Mouse (Mus musculus) ES-E14 (cell line): Measurements from ENCODE around the gene Kcnab1. TPM values are rescaled to one million over a fixed set of nuclear protein-coding genes. Genes with fewer than 3 reads are reported as not detected.

Experiments
- DNase-seq: peaks from one replicate; pipeline ENCODE4 v3.0.0-alpha.2; 2013; ENCODE audit warnings: low read depth, low spot score
- H3K27ac ChIP-seq: 2 replicates; pipeline ENCODE4 v1.5.1; 2012; ENCODE audit warnings: low read depth, mild to moderate bottlenecking, low read length, moderate library complexity, mixed read lengths; ENCODE audit not compliant: poor library complexity, insufficient read depth, severe bottlenecking
- H3K36me3 ChIP-seq: 2 replicates; pipeline ENCODE4 v1.6.1; 2012; ENCODE audit warnings: mild to moderate bottlenecking, low read length, moderate library complexity, mixed read lengths; ENCODE audit not compliant: control insufficient read depth, poor library complexity, insufficient read depth, severe bottlenecking
- H3K4me1 ChIP-seq, 2 experiments: fragments of 150-350 bp in 1 of 2; sonication (generic) in 1 of 2; 2 replicates each; pipeline ENCODE4 v1.6.1; 2012; ENCODE audit warnings: low read length in 2 of 2, mild to moderate bottlenecking in 1 of 2, mixed read lengths in 1 of 2; ENCODE audit not compliant: control insufficient read depth in 2 of 2, insufficient read depth in 2 of 2, poor library complexity in 1 of 2
- H3K4me3 ChIP-seq, 2 experiments: fragments of 150-350 bp in 1 of 2; sonication (generic) in 1 of 2; 2 replicates each; pipeline ENCODE4 v1.5.1; 2012; ENCODE audit warnings: low read length in 2 of 2, low read depth in 1 of 2, mild to moderate bottlenecking in 1 of 2, mixed read lengths in 1 of 2; ENCODE audit not compliant: insufficient read depth in 1 of 2, poor library complexity in 1 of 2, severe bottlenecking in 1 of 2
- H3K9ac ChIP-seq: 2 replicates; pipeline ENCODE4 v1.6.1; 2012; ENCODE audit warnings: low read depth, mild to moderate bottlenecking, low read length, mixed read lengths; ENCODE audit not compliant: poor library complexity, insufficient read depth, severe bottlenecking
- H3K9me3 ChIP-seq: fragments of 150-350 bp; sonication (generic); 2 replicates; pipeline ENCODE4 v1.6.1; 2012; ENCODE audit warnings: low read depth, mild to moderate bottlenecking, low read length; ENCODE audit not compliant: control insufficient read depth, insufficient read depth
- CHD2 ChIP-seq: IDR thresholded peaks from 2 replicates; pipeline ENCODE4 v1.6.1; 2014; ENCODE audit warnings: mild to moderate bottlenecking, low read depth, low read length, inconsistent platforms
- HCFC1 ChIP-seq: IDR thresholded peaks from 2 replicates; pipeline ENCODE4 v1.6.1; 2012; ENCODE audit warnings: low read length, inconsistent platforms, borderline replicate concordance; ENCODE audit not compliant: insufficient read depth
- MAFK ChIP-seq: IDR thresholded peaks from 2 replicates; pipeline ENCODE4 v1.6.1; 2014; ENCODE audit warnings: mild to moderate bottlenecking, low read depth, low read length, inconsistent platforms; ENCODE audit not compliant: insufficient read depth
- ZC3H11A ChIP-seq: IDR thresholded peaks from 2 replicates; pipeline ENCODE4 v1.6.1; 2012; ENCODE audit warnings: low read depth, mild to moderate bottlenecking, inconsistent platforms, low read length, borderline replicate concordance
- ZNF384 ChIP-seq: IDR thresholded peaks from 2 replicates; pipeline ENCODE4 v1.6.1; 2012; ENCODE audit warnings: low read depth, low read length, inconsistent platforms
- in situ Hi-C, 2 experiments: fragments of 600-800 bp; cut with MboI; formaldehyde crosslinking; loops; one replicate each; pipeline ENCODE4 v1.15.1; 2025; ENCODE audit warnings: low sequenced_read_pairs in 2 of 2, inconsistent platforms in 1 of 2; ENCODE audit not compliant: unreplicated experiment in 2 of 2
- total RNA-seq: library from RNA; depleted of rRNA; stranded (reverse); fragments of 300-350 nt; gene quantifications from 2 replicates; pipeline ENCODE4 v1.2.3, GENCODE M21; 2012

The Kcnab1 gene
- total RNA-seq, 1 experiment, result 0.45 TPM

- no peak overlapping the region for H3K27ac ChIP-seq
- no peak overlapping the region for H3K9ac ChIP-seq
- in situ Hi-C loops, result no loop called here
- H3K4me3 ChIP-seq, result no peak overlapping the region
- H3K9me3 ChIP-seq, result no peaks in the 10 kb centered on the region
- H3K4me1 ChIP-seq, result no peaks in the 10 kb centered on the region
- no peak for TF ChIP-seq MAFK
- TF ChIP-seq CHD2, result no peak
- TF ChIP-seq ZC3H11A, result no peak
- no peak for TF ChIP-seq ZNF384
- TF ChIP-seq HCFC1, result no peak
- DNase-seq, result no peak
- H3K36me3 ChIP-seq, result no peaks in the 10 kb centered on the region
Observed at GRCm38 (mm10) chr3:65355479-65355878, 246.3 kb downstream of the Kcnab1 start.

DNA sequence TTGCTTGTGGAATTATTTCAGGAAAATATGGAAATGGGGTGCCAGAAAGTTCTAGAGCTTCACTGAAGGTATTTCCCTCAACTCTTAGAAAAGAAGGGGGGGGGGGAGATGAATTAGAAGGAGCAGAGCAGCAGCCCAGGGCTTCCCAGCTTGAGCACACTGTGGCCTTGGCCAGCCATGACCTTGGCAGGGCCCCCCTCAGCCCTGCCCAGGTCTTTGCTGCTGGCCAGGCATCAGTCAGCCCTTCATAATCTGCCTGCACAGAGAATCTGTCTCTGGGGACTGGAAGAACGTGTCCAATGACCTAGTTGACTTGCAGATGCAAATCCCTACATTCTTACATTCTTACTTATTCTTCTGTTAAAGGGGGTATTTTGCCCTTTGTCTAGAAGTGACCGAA is 249.1 kb downstream of the Kcnab1 start:
- Histone ChIP-seq H3K9me3 (no peaks in the 10 kb centered on the region), H3K4me1 (no peaks in the 10 kb centered on the region), H3K36me3 (no peaks in the 10 kb centered on the region), H3K4me3 (no peak overlapping the region), H3K9ac (no peak overlapping the region), H3K27ac (no peak overlapping the region)
- in situ Hi-C loops, result no loop called here
- TF ChIP-seq MAFK, result no peak
- TF ChIP-seq ZNF384, result no peak
- TF ChIP-seq CHD2, result no peak
- TF ChIP-seq ZC3H11A, result no peak
- no peak for TF ChIP-seq HCFC1
- DNase-seq, result no peak

GRCm38 (mm10) chr3:65358841-65359240 is 249.7 kb downstream of the Kcnab1 start:
- Histone ChIP-seq H3K4me3 (no peak overlapping the region), H3K27ac (no peak overlapping the region), H3K4me1 (no peaks in the 10 kb centered on the region), H3K9ac (no peak overlapping the region), H3K36me3 (no peaks in the 10 kb centered on the region), H3K9me3 (no peaks in the 10 kb centered on the region)
- DNase-seq, result no peak
- TF ChIP-seq ZNF384 (no peak), HCFC1 (no peak), CHD2 (no peak), ZC3H11A (no peak), MAFK (no peak)
- in situ Hi-C loops, result no loop called here

- Histone ChIP-seq H3K36me3 (no peaks in the 10 kb centered on the region), H3K9ac (no peak overlapping the region), H3K27ac (no peak overlapping the region), H3K4me3 (no peak overlapping the region), H3K9me3 (no peaks in the 10 kb centered on the region), H3K4me1 (no peaks in the 10 kb centered on the region)
- no peak for DNase-seq
- no peak for TF ChIP-seq MAFK
- no peak for TF ChIP-seq ZC3H11A
- TF ChIP-seq ZNF384, result no peak
- no peak for TF ChIP-seq CHD2
- no peak for TF ChIP-seq HCFC1
- in situ Hi-C loops, result no loop called here
Observed at GRCm38 (mm10) chr3:65360163-65360969, 251.2 kb downstream of the Kcnab1 start.
